Mouse (Mus musculus) cerebellum, adult 9-11 months (tissue): Measurements from ENCODE around the gene Il31ra.
A peak's percentile ranks its signal among the peaks of the same experiment; 100 is the strongest.
"Not testable (repeated sequence)": the region's sequence is repeated elsewhere in the genome, so short reads cannot be mapped to it uniquely, and the experiment has no call there.

Source experiments
- DNase-seq: peaks from one replicate; pipeline ENCODE4 v3.0.0; 2022

The Il31ra gene

DNA sequence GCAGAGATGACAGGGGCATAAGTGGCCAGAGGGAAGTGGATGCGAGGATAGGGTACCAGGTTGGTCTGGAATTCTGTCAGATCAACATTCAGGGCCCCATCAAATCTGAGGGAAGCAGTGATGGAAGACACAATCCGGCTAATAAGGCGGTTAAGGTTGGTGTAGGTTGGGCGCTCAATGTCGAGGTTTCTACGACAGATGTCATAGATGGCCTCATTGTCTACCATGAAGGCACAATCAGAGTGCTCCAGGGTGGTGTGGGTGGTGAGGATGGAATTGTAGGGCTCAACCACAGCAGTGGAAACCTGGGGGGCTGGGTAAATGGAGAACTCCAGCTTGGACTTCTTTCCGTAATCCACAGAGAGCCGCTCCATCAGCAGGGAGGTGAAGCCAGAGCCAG, at the start of gene Il31ra:
Il31ra (minus strand) TSS at position 101 of the 400 bp plus-strand sequence.
- not testable (repeated sequence) for DNase-seq

DNA sequence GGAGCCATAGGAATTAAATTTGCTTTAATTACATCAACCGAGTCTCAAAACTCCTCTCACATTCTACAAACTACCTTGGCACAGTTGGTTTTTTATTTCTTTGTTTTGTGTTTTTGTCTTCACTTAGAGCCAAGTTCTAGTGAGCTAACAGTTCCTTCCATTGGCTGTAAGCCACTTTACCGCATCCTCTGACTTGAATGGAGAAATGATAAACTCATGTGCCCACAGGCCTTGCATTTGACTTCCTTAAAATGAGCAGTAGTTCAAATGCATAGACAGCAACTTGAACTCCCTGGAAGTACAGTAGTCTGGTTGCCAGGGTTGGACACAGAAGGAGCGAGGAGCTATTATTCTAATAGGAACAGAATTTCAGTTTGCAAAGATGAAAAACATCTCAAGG, 48.7 kb upstream of the Il31ra start:
- DNase-seq, result no peak

DNA sequence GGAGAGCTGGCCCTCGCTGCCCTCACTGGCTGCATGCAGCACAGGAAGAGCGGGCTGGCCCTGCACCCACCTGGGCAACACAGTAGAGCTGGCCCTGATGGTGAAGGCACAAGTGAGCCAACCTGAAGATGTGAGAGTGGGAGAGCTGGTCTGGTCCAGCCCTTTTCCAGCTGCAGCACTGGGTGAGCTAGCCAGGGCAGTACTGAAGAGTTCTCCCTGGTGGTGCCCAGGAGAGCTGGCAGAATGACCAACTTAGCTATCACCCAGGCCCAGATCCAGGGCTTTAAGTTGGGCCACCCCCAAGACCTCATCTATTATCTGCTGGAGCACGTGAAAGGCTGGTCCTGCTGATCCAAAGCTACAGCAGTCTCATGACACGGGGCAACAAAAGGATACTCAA, 45.0 kb upstream of the Il31ra start:
- DNase-seq, result no peak

DNA sequence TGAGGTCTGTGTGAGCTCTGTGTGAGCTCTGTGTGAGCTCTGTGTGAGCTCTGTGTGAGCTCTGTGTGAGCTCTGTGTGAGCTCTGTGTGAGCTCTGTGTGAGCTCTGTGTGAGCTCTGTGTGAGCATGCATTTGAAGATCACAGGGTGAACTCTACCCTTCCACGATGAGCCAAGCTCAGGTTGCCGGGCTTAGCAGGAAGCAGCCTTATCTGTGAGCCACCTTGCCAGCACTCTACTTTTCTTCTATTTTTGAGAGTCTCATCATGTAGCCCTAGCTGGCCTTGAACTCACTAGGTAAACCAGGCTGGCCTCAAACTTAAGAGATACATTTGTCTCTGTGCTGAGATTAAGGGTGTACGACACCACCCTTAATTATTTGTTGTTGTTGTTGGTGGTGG, 42.3 kb upstream of the Il31ra start:
- no peak for DNase-seq

DNA sequence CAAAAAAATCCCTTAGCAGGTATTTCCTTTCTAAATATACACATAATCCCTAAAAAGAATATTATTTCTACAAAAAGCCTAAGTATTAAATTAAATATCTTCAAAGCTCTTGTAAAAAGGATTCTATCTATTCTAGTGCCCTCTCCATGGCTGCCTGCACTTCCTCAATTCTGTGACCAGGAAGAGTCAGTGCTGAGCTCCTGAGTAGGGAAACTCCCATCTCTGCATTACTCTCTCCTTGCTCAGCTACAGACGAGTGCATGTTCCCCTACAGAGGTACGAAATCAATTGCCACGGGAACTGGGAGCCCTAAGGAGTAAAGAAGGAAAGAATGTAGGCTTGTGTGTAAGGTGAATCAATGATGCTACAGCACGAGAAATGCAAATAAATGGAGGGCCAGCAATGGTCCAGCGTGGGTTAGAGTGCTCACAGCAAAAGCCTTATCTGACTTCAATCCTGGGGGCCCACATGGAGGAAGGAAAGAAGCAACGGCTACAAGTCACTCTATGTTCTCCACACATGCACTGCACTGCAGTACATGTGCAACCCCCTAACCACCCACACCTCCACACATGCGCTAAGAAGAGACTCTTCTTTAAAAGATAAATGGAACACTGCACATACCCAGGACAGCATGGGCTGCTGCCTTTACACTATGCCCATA, 41.1 kb upstream of the Il31ra start:
- DNase-seq, result no peak

DNA sequence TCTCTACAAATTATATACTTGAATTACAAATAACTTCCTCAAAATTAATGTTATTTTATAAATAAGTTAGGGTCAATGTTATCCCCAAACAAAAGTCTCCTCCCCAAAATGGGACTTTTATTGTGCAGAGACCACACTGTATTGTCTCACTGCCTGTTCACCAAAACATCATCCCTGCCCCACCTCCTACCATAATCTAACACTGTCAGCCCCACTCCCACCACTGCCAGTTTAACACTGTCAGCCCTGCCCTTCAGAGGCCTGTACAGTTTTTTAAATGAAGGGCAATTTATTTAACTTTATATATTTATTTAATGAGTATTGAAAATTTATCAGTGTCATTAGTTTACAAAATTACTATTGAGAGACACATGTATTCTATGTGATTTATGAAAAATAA, 31.4 kb upstream of the Il31ra start:
- no peak for DNase-seq

DNA sequence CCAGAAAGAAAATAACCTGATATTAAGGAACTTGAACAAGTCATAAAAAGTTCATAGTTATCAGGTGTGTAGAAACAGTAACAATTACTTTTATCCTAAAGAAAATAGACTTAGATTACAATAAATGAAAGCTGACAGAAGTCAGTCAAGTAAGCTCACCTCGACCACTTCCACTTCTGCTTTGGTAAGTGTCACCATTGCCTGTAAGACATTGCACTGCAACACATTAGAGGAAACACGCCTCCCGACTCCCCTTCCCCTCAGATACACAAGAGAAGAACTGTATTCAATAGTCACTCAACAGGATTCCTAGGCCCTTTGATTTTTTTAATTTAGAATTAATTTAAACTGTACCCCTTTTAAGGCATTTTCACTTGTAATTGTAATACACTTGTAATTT, 30.5 kb upstream of the Il31ra start:
- no peak for DNase-seq

DNA sequence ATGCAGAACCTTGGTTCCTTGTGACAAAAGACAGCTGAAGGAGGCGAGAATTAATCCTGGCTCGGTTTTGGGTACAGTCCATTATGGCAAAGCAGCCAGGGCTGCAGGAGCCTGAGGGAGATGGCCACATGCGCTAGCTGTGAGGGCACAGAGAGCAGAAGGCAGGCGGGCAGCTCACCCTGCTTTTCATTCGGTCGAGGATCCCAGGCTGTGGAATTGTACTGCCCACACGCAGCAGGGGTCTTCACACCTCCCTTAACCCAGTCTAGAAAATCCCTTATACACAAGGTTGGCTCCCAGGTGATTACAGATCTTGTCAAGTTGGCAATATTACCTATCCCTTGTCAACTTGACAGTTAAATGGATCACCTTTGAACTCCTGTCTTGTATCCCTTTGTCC, 29.5 kb upstream of the Il31ra start:
- peak; percentile 22 for DNase-seq

DNA sequence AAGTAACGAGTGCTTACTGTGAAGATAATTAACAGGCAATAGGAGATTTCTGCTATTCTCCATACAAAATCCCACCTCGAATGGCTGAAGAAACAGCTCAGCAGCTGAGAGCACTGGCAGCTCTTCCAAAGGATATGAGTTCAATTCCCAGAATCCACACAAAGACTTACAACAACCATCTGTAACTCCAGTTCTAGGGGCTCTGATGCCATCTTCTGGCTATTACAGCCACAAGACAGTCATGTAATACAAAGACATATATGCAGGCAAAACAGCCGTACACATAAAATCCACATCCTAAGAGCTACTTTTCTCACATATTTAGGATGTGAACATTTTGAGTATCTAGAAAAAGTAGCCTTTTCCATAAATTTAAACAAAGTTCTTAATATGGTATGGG, 27.4 kb upstream of the Il31ra start:
- no peak for DNase-seq

DNA sequence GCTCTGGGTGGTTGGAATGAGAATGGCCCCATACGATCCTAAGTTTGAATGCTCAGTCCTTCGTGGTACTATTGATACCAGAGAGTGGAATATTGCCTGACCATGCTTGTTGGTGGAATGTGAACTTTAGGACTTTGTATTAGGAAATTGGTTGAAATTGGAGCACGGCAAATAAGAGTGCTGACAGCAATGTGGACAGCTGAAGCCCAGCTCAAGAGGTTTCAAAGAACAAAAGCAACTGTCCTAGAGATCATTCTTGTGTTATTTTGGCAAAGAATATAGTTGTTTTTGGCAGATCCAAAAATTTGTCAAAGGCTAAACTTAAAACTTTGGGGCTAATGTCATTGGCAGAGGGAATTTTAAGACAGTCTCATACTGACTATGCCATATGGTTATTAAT, 14.4 kb upstream of the Il31ra start:
- DNase-seq, result no peak

DNA sequence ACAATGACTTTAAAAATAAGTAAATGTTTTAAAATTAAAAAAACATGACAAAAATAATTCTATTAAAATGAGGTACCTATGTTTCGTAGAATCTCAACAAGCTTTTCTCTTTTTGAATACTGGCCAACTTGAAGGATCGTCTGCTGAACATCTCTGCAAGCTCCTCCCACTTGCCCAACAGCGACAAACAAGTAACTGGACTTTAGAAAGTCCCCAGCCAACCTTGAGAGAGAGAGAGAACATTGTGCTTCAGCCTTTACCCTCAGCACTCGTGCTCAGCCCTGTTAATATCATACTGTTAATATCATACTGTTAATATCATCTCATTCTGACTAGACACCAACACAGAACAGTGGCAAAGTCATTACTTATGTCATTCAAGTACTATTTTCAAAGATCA, 10.3 kb upstream of the Il31ra start:
- no peak for DNase-seq

DNA sequence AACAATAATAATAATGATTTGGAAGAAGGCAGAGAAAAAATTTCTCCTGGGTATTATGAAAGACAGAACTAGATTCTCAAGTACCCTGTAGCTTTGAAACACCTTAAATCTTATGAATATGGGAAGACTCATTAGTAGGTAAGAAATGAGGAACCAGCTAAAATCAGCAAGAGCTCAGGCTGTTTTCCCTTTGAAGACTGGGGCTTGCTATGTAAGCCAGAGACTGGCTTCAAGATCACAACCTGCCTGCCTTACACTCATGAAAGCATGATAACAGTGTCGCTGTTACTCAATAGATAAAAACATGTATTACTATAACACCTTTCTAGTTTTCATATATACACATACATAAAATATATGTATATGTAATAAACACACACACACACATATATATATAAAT, 9.7 kb upstream of the Il31ra start:
- DNase-seq, result no peak

DNA sequence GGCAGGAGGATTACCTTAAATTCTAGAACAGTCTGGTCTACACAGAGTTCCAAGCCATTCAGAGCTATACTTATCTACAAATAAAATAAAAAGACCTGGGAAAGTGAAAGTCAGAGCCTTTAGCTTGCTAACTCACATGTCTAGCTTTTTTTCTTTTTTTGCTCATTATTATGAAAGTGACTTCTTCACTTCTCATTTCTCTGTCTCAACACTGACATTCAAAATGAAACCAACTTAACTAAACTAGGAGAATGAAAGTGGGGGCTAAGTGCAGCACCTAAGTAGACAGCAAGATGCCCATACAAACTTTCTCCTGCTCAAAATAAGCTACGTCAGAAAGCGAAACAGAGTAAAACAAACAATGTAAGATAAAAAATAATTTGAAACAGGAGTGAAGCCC, 8.4 kb upstream of the Il31ra start:
- no peak for DNase-seq

DNA sequence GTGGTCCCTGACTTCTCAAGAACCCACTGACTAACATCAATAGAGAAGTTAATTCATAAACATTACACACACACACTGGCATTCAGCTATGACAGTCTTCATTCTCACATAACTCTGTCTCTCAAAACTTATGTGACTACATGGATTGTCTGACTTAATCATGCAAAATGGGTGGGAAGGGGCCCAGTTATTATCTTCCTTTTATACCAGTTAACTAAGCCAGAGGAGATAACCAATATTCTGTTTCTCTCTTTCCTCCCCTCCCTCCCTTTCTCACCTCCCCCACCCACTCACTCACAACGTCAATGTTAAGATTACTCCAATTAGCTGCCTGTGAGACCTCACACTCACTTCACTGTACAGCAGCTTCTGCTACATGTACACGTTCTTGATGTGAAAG, 3.9 kb downstream of the Il31ra start:
- DNase-seq, result no peak

DNA sequence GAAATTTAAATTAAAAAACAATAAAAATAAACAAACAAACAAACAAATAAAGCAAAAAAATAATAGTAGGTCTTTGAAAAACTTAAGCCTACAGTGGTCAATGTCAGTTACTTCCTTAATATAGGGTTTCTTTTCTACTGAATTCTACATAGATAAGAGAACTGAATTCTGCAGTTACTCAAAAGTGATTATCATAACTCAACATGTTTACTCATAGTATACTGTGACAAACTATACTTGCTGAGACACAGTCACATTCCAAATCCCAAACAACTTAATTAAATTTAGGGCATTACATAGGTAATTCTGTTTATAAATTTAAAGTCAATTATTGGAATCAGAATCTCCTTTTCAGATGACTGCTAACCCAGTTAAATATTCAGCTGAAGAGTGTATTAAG, 4.5 kb downstream of the Il31ra start:
- DNase-seq, result no peak

DNA sequence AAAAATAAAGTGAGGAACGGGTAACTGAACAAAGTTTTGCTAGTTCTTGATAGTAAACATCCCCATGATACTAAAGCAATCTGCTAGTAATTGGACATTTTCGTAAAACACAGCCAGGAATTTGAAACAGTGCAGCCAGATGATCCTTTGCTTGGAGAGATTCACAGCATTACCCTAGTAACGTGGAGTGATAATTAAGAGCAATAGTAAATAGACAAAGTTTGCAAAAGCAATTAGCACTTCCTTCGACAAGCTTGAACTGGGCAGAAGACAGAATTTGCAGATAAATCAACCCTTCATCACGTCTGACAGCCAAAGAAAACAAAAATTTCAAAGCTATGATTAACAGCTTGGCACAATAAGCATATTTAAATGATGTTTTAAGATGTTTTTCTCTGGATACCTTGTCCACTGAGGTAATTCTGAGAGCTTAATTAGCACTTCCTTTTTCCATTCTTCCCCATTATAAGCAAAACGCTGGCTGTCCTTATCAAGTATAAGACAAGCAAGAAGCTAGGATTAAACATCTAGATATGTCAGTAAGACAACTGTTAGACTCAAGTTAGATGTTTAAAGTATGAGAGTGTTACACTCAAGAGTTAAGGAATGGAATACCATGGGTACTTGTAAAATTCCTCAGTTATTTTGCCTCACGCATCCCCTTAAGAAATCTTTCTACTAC, 9.5 kb downstream of the Il31ra start:
- DNase-seq, result no peak

DNA sequence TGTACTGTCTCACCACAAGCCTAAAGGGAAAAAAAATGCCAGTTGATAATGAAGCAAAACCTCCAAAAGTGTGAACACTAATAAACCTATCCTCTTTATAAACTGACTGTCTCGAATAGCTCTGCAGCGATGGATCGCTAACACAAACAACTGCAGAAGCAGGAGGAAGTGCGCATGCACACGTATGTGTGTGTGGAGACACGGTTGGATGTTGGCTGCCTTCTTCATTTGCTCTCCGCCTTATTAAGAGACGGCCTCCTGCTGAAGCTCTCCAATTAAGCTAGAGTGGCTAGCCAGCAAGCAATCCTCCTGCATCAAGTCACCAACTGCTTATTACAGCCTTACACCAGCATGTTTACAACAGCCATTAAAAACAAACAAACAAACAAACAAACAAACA, 11.9 kb downstream of the Il31ra start:
- DNase-seq, result no peak

DNA sequence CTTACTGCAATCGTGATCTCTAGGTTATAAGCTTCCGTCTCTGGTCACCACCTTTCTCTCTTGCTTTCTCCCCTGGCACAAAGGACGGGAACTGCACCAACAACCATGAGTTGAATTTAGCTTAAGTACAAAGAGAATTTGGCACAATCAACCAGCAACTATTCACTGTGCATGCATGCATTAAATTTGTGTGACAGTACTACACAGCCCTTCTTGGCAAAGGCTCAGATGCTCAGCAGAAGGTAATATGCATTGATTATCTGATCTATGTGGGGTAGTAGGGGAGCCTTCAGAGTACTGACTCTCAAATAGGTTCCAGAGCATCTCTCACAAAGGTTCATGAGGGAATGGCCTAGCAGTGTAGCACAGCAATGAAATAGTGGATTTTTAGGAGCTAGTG, 12.4 kb downstream of the Il31ra start:
- DNase-seq, result no peak

DNA sequence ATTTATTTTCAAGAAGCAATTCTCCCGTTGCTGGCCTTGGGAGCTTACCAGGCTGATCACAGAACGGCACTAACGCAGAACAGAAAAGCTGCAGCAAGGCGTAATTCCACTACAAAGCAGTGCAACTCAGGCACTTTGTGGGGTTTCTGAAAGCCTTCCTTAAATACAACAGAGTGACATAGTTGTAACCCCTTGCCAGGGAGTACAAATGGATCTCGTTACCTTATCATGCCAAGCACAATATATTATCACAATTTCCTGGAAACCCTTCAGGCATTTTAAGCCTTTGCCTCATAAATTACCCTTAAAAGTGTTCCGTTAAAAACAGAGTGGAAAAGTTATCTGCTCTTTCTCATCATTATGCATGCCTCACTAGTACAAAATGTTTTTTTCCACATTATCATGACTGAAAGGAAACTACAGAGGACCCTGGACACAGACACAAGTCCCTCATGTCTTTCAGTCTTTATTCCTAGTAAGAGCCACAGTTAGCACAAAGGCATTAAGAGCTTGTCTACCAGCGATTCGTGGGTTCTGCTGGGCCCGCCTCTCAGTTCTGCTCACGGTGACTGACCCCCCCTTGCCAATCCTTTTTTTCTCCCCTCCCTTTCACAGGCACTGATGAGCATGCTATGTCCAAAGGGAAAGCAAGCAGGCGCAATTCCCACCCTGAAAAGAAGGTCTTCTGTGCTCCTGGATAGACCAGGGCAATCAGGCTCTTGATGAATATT, 13.4 kb downstream of the Il31ra start:
- DNase-seq, result no peak

DNA sequence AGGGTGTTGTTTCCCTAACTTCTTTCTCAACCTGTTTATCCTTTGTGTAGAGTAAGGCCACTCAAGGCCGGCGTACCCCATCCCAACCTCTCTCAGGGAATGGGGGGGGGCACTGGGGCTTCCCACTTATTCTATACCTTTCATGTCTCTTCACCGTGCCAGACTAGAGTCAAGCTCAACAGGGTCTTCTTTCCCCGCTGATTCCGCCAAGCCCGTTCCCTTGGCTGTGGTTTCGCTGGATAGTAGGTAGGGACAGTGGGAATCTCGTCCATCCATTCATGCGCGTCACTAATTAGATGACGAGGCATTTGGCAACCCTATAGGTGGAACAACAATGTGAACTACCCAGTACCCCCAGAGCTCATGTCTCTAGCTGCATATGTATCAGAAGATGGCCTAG, 16.1 kb downstream of the Il31ra start:
- peak; percentile 99 for DNase-seq

DNA sequence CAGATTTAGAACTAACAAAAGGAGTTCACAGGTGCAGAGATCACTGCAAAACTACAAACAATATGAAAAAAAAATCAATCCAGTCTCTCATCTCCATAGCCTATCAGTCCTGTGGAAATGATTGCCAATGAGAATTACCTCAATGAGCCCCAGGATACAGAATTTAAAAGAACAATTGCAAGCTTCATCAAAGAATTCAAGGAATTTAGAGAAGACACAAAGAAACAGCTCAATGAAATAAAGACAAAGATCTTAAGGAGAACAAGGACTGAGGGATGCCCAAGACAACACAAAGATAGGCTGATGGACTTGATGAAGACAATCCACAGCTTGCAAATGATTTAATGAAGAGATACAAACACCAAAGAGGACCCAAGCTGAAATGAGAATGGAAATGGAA, 20.4 kb downstream of the Il31ra start:
- no peak for DNase-seq

DNA sequence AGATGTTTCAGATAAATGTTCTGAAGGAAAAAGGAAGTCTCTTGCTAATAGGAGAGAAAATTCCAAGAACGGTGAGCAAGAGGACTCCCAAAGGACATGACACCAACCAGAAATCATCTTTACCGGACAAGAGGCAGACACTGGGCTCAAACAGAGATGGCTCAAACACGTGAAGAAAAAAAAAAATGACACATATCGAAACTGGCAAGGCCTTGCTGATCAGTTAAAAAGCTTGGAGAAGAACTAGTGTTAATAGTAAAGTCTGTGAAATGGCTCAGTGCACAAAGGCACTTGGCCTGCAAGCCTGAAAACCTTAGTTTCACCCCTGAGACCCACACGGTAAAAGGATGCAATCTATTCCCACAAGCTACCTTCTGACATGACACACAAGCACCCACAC, 23.4 kb downstream of the Il31ra start:
- DNase-seq, result no peak

DNA sequence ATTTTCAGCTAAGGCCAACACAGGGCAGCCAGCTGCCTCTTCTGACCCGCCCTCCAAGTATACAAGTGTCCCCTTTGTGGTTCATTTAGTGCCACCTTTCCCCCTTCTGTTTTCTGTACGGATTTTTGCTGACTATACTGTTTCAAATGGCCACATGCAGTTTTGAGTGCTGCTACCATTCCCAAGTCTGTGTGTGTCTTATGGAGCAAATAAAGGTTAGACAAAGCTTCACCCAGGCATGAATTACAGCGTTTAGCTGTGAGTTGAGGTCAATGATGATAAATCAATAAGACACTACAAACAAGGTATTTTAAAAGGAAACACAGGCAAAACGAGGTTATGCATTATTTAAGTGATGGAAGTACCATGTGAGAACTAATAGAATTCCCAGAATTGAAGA, 24.6 kb downstream of the Il31ra start:
- DNase-seq, result no peak

DNA sequence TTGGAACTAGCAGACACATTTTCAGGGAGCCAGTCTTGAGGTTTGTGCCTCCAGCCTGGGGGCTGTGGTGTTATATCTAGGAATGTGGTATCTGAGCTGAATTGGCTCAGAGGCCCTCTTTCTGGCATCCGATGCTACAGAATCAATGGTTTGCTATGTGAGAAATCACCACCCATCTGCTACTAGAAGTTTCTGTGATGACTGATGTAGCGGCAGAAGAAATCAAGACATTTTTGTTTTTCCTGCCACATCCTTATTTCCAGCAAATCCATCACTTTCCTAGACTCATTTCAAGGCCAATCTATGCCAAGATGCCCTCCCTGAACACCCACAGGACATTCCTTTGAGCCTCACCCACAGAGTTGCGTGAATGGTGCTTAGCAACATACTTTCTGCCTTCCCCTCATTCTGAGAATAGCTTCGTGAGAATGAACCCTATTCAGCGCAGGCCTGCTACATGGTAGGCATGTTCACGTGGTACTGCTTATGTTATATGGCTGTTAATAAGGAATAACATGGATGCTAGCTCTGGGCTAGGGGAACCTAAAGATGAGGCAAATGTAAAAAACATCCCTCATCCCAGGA, 33.5 kb downstream of the Il31ra start:
- DNase-seq, result no peak
